Mouse (Mus musculus) cerebellum, postnatal 25 days (tissue): ENCODE measurements around the gene Ttn.

Source experiments
- DNase-seq, 2 experiments: peaks; one replicate each; pipeline ENCODE4 v3.0.0; 2021; ENCODE audit warnings: mixed read lengths in 2 of 2

Ttn gene

GRCm38 (mm10) chr2:76817796-76818195 lies 164.6 kb downstream of the Ttn start:
- no peak for DNase-seq

GRCm38 (mm10) chr2:76814048-76814817 lies 168.1 kb downstream of the Ttn start:
- DNase-seq = no peak

- DNase-seq = no peak
Observed at GRCm38 (mm10) chr2:76811160-76811559, 171.2 kb downstream of the Ttn start.

GRCm38 (mm10) chr2:76808334-76808733 lies 174.0 kb downstream of the Ttn start:
- no peak for DNase-seq

- DNase-seq = no peak
Observed at GRCm38 (mm10) chr2:76807284-76807683, 175.1 kb downstream of the Ttn start.

GRCm38 (mm10) chr2:76806861-76807260 lies 175.5 kb downstream of the Ttn start:
- DNase-seq = no peak

- DNase-seq = no peak
Observed at GRCm38 (mm10) chr2:76806376-76806775, 176.0 kb downstream of the Ttn start.

GRCm38 (mm10) chr2:76805191-76805892 lies 177.0 kb downstream of the Ttn start:
- no peak for DNase-seq

GRCm38 (mm10) chr2:76784171-76784570 lies 198.2 kb downstream of the Ttn start:
- no peak for DNase-seq

GRCm38 (mm10) chr2:76780792-76781191 lies 201.6 kb downstream of the Ttn start:
- DNase-seq = no peak

GRCm38 (mm10) chr2:76769831-76770230 lies 212.5 kb downstream of the Ttn start:
- no peak for DNase-seq

GRCm38 (mm10) chr2:76767231-76767630 lies 215.1 kb downstream of the Ttn start:
- no peak for DNase-seq

GRCm38 (mm10) chr2:76764526-76764925 lies 217.8 kb downstream of the Ttn start:
- no peak for DNase-seq

GRCm38 (mm10) chr2:76762154-76762553 lies 220.2 kb downstream of the Ttn start:
- DNase-seq = no peak

GRCm38 (mm10) chr2:76756461-76756860 lies 225.9 kb downstream of the Ttn start:
- no peak for DNase-seq

GRCm38 (mm10) chr2:76751993-76752392 lies 230.4 kb downstream of the Ttn start:
- DNase-seq = no peak

GRCm38 (mm10) chr2:76749341-76750110 lies 232.8 kb downstream of the Ttn start:
- no peak for DNase-seq

- no peak for DNase-seq
Observed at GRCm38 (mm10) chr2:76748696-76749095, 233.7 kb downstream of the Ttn start.

GRCm38 (mm10) chr2:76719650-76720049 lies 262.7 kb downstream of the Ttn start:
- no peak for DNase-seq

- no peak for DNase-seq
Observed at GRCm38 (mm10) chr2:76714984-76715383, 267.4 kb downstream of the Ttn start.

- no peak for DNase-seq
Observed at GRCm38 (mm10) chr2:76708512-76708911, 273.8 kb downstream of the Ttn start.

- DNase-seq = no peak
Observed at GRCm38 (mm10) chr2:76705655-76706054, 276.7 kb downstream of the Ttn start.

GRCm38 (mm10) chr2:76702751-76703150 lies 279.6 kb downstream of the Ttn start:
- DNase-seq = no peak

- DNase-seq = no peak
Observed at GRCm38 (mm10) chr2:76702188-76702587, 280.2 kb downstream of the Ttn start.
